Mouse (Mus musculus) kidney, adult 2 months (tissue): Measurements from ENCODE around the gene Hspb1. TPM values are rescaled to one million over a fixed set of nuclear protein-coding genes. Genes with fewer than 3 reads are reported as not detected.

Experiments
- DNase-seq: peaks from one replicate; pipeline ENCODE4 v3.0.0; 2021
- H3K27ac ChIP-seq: fragments of 200-500 bp; 2 replicates; pipeline ENCODE4 v1.5.1; 2012; ENCODE audit warnings: low read depth, low read length, control low read depth, inconsistent platforms; ENCODE audit not compliant: insufficient read depth
- H3K27me3 ChIP-seq: fragments of 200-500 bp; replicated peaks from 2 replicates; pipeline ENCODE4 v1.6.1; 2012; ENCODE audit warnings: mild to moderate bottlenecking, moderate library complexity, low read length, inconsistent platforms; ENCODE audit not compliant: control insufficient read depth, insufficient read depth
- H3K36me3 ChIP-seq: fragments of 200-500 bp; 2 replicates; pipeline ENCODE4 v1.6.1; 2012; ENCODE audit warnings: mild to moderate bottlenecking, moderate library complexity, low read length, inconsistent platforms; ENCODE audit not compliant: control insufficient read depth, insufficient read depth
- H3K4me1 ChIP-seq: fragments of 200-500 bp; 2 replicates; pipeline ENCODE4 v1.6.1; 2011; ENCODE audit warnings: low read length; ENCODE audit not compliant: control insufficient read depth, insufficient read depth
- H3K4me3 ChIP-seq: fragments of 200-500 bp; 2 replicates; pipeline ENCODE4 v1.5.1; 2011; ENCODE audit warnings: mild to moderate bottlenecking, low read depth, low read length, control low read depth; ENCODE audit not compliant: insufficient read depth
- CTCF ChIP-seq: fragments of 200-500 bp; conservative IDR thresholded peaks from 2 replicates; pipeline ENCODE4 v1.5.1; 2011; ENCODE audit warnings: low read depth, mild to moderate bottlenecking, control low read depth, low read length, moderate library complexity, mixed read lengths; ENCODE audit not compliant: insufficient read depth, insufficient read length
- POLR2A ChIP-seq: fragments of 200-500 bp; IDR thresholded peaks from one replicate; pipeline ENCODE4 v1.6.1; 2011; ENCODE audit warnings: low read depth, low read length, control low read depth
- WGBS: fragments of 180-500 bp; shearing (Covaris S2); methylation state at CpG from one replicate; pipeline ENCODE4 v1.1.7; 2018; 5-methylcytosine and 5-hydroxymethylcytosine counted together
- polyA plus RNA-seq: library from polyadenylated mRNA; depleted of rRNA; stranded (reverse); fragments of >200 nt; gene quantifications from 2 replicates; pipeline ENCODE4 v1.2.3, GENCODE M21; 2012

The Hspb1 gene
- polyA plus RNA-seq, 1 experiment = 77.8 TPM

DNA sequence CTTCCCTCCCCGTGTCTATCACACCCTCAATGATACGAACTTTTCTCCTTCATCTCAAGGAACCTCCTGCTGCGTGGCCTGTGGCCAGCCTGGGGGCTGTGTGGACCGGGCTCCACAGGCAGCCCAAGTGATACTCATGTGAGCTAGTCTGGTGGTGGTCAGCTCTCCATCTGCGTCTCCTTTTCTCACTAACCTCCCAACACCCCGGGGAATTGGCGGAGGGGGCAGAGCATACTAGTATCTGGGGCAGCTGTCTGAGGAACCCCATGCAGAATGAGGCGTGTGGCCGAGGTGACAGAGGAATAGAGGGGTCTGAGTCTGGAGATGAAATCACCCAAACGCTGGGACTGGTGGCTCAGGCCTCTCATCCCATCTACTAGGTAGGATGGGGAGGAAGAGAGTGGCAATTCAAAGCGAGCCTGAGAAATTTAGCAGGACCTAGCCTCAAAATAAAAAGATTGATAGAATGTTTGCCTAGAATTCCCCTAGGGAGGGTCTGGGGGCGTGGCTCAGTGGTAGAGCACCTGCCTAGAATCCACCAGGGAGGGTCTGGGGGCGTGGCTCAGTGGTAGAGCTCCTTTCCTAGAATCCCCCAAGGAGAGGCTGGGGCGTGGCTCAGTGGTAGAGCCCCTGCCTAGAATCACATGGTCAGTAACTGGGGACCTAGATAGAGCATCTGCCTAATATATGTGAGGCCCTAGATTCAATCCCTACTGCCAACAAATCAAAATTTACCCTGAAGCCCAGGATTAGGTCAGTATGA, 17.9 kb upstream of the Hspb1 start:
- no peak overlapping the region for H3K27ac ChIP-seq
- H3K27me3 ChIP-seq = 0 out of 2 replicates have a peak, but pooled peaks cover 3% of the 10 kb centered on the region
- no peaks in the 10 kb centered on the region for H3K4me1 ChIP-seq
- 79% methylated on average over 14 of the region's 14 CpGs for WGBS
- H3K4me3 ChIP-seq = no peak overlapping the region
- DNase-seq = no peak
- H3K36me3 ChIP-seq = no peaks in the 10 kb centered on the region
- TF ChIP-seq POLR2A (no peak), CTCF (no peak)

DNA sequence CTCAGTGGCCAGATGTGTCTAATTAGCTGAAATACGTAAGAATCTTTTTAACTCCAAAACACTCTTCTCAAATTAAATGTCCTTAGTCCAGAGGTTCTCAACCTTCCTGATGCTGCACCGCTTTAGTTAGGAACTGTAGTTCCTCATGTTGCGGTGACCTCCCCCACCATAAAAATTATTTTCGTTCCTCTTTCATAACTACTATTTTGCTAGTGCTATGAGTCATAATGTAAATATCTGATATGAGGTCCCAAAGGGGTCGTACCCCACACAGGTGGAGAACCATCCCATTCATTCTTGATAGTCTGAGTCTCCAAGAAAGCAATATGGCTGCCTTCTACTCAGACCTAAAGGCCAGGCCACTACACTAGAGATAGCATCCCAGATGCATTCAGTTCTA, 17.2 kb upstream of the Hspb1 start:
- no peaks in the 10 kb centered on the region for H3K4me1 ChIP-seq
- no peaks in the 10 kb centered on the region for H3K36me3 ChIP-seq
- TF ChIP-seq CTCF (no peak), POLR2A (no peak)
- no peak overlapping the region for H3K4me3 ChIP-seq
- WGBS = 88% methylated on average over 5 of the region's 5 CpGs
- no peak overlapping the region for H3K27ac ChIP-seq
- H3K27me3 ChIP-seq = 0 out of 2 replicates have a peak, but pooled peaks cover 3% of the 10 kb centered on the region
- no peak for DNase-seq

DNA sequence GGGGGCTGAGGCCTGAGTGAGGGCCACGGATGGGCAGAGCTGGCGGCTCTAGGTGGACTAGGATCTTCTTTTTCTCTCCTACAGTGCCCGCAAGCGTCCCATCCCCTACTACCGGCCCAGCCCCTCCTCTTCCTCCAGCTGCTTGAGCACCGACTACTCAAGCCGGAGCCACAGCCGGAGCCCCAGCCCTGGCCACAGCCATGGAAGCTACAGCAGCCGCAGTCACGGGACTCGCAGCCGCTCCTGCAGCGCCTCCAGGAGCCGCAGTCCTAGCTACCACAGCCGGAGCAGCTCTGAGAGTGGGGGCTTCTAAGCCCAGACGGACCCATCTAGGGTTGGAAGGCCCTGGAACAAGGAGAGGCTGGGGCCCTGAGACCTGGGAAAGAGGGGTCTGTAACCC, 14.7 kb upstream of the Hspb1 start:
- H3K4me1 ChIP-seq = no peaks in the 10 kb centered on the region; the same call in 1 of the 2 replicates
- no peak overlapping the region for H3K27ac ChIP-seq
- no peak for TF ChIP-seq POLR2A
- no peak for TF ChIP-seq CTCF
- WGBS = 29% methylated on average over 16 of the region's 16 CpGs
- no peak overlapping the region for H3K4me3 ChIP-seq
- no peaks in the 10 kb centered on the region for H3K36me3 ChIP-seq
- H3K27me3 ChIP-seq = 0 out of 2 replicates have a peak, but pooled peaks cover 2% of the 10 kb centered on the region
- DNase-seq = no peak

DNA sequence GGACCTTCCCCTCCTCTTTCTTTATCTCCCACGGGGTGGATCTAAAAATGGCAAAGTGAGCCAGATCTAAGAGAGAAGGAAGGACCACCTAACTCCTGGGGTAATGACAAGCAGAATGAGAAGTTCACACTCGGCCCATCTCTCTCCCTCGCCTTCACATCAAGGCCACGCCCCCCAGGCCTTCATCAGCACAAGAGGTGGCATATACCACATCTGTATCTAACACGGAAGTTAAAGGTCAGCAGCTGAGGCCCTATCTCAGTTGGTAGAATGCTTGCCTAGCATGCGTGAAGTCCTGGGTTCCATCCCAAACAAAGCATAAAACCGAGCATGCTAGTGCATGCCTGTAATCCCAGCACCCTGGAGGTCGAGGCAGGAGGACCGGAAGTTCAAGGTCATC, 14.0 kb upstream of the Hspb1 start:
- DNase-seq = no peak
- no peak for TF ChIP-seq POLR2A
- TF ChIP-seq CTCF = no peak
- Histone ChIP-seq H3K4me3 (no peak overlapping the region), H3K27me3 (no peaks in the 10 kb centered on the region), H3K4me1 (no peaks in the 10 kb centered on the region; the same call in 1 of the 2 replicates), H3K27ac (no peak overlapping the region), H3K36me3 (no peaks in the 10 kb centered on the region)
- 78% methylated on average over 9 of the region's 9 CpGs for WGBS

DNA sequence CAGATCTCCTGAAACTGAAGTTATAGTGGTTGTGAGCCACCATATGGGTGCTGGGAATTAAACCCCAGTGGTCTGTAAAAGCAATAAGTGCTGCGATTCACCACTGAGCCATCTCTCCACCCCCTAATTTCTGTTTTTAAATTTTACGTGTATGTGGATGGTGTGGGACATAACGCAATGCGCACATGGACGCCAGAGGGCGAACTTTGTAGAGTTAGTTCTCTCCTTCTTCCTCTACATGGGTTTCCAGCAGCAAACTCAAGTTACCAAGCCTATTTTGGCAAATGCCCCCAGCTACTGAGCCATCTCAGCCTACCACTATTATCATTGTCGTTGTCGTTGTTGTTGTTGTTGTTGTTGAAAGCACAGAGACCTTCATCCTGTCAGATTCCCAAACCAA, 10.5 kb upstream of the Hspb1 start:
- H3K4me3 ChIP-seq = no peak overlapping the region

DNA sequence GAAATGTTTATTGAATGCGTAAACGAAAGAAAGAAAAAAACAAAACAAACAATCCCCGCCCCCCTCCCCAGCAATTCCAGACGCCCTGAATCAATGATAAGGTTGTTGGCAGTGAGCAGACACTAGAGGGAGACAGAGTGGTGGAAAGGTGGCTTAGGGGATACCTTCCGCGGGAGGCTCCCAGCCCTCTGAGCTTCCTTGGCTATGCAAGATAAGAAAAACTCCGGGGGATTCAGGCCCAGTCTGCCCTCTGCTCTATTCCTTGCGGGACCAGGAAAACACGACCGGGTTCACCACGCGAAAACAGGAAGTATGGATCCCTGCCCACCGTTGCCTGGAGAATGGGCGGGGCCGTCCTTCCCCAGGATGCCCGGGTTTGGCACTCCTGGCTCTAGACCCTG, 9.9 kb upstream of the Hspb1 start:
- Histone ChIP-seq H3K27ac (peak overlapping the region; percentile 76), H3K4me1 (peaks cover 3% of the 10 kb centered on the region; the same call in 1 of the 2 replicates), H3K36me3 (no peaks in the 10 kb centered on the region), H3K4me3 (peak overlapping the region; percentile 53), H3K27me3 (no peaks in the 10 kb centered on the region)
- peak; percentile 83 for DNase-seq
- TF ChIP-seq POLR2A (no peak), CTCF (peak; percentile 66)
- 1% methylated on average over 16 of the region's 16 CpGs for WGBS

More for the DNA sequence above, 10.5 kb upstream of the Hspb1 start:
- 10% methylated on average over 8 of the region's 8 CpGs for WGBS
- H3K27me3 ChIP-seq = no peaks in the 10 kb centered on the region
- H3K36me3 ChIP-seq = no peaks in the 10 kb centered on the region
- TF ChIP-seq CTCF (peak; percentile 71), POLR2A (no peak)
- peak; percentile 67 for DNase-seq
- H3K27ac ChIP-seq = peak overlapping the region; percentile 76
- peaks cover 3% of the 10 kb centered on the region; the same call in 1 of the 2 replicates for H3K4me1 ChIP-seq

DNA sequence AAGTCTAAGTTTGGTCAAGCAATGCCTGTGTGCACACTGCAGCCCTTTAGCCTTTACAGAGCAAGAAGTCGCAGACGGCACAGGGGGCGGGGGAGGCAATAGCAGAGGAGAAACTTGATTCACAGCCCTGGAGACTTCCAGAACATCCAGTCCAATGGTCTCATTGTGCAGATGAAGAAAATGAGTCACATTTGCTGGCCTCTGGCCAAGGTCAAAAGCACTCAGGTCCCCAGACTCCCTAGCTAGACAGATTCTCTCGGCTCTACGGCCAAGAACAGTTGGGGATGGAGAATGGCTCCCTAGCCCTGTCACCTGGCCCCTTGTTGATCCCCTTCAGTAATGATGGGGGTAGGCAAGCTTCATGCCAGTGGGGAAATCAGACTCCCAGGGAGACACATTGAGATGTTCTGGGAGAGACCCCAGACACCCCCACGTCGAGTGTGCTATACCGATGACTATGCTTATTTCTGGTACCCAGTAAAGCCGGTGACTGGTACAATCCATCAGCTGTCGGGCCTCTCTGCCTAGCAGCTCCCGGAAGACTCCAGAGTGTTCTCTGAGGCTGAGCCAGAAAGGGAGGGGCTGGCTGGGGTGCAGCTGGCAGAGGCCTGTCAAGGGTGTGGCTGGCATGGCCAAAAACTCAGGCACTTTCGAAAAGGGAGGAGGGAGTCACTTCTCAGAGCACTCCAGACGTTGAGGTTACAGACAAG, 8.1 kb upstream of the Hspb1 start:
- no peak for TF ChIP-seq POLR2A
- no peak for TF ChIP-seq CTCF
- Histone ChIP-seq H3K27me3 (no peaks in the 10 kb centered on the region), H3K36me3 (no peaks in the 10 kb centered on the region), H3K4me3 (no peak overlapping the region), H3K4me1 (peaks cover 3% of the 10 kb centered on the region; the same call in 1 of the 2 replicates), H3K27ac (peak overlapping the region; percentile 34)
- 32% methylated on average over 13 of the region's 13 CpGs for WGBS
- DNase-seq = peak; percentile 87
